Mouse (Mus musculus) ES-Bruce4 (cell line): Measurements from ENCODE around the gene Rnls.

Source experiments
- CTCF ChIP-seq: IDR thresholded peaks from one replicate; pipeline ENCODE4 v1.8.1; 2011; ENCODE audit warnings: low read depth, low read length
- EP300 ChIP-seq: IDR thresholded peaks from 2 replicates; pipeline ENCODE4 v1.6.1; 2011; ENCODE audit warnings: low read depth, low read length; ENCODE audit not compliant: insufficient read depth

DNA sequence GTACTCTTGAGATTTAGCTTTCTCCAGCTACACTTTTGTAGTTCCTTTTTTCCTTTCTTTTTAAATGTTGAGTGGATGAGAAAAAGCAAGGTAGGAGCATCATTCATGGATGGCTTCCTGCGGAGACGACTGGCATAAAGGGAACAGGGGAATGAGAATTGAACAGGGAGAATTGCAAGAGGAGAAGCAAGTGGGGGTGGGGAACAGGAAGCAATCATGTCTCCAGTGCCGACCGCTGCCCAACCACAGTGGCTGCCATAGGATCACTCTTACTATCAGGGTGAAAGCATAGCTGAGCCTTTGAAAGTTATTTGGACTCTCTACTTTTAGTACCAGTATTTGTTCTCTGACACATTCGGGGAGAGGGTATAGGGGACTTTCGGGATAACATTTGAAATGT lies 160.8 kb downstream of the Rnls start:
- no peak for TF ChIP-seq EP300
- TF ChIP-seq CTCF: no peak
